Mouse (Mus musculus) T-helper 1 cell (primary cell): ENCODE measurements around the gene Calca.
"Not testable (repeated sequence)": the region's sequence is repeated elsewhere in the genome, so short reads cannot be mapped to it uniquely, and the experiment has no call there.

Experiments
- in situ Hi-C: fragments of 300-600 bp; cut with MboI, MseI; formaldehyde crosslinking; loops from one replicate; pipeline ENCODE4 v1.15.1; 2025; ENCODE audit warnings: high pct_unique_total_duplicates

The Calca gene

GRCm38 (mm10) chr7:114636102-114636501 is at the start of gene Calca:
Gene Calca (minus strand): TSS chr7:114636357.
- in situ Hi-C loops: no loop called here

GRCm38 (mm10) chr7:114672697-114673096 is 36.5 kb upstream of the Calca start:
- in situ Hi-C loops: no loop called here

GRCm38 (mm10) chr7:114671405-114671804 is 35.2 kb upstream of the Calca start:
- in situ Hi-C loops: no loop called here

DNA sequence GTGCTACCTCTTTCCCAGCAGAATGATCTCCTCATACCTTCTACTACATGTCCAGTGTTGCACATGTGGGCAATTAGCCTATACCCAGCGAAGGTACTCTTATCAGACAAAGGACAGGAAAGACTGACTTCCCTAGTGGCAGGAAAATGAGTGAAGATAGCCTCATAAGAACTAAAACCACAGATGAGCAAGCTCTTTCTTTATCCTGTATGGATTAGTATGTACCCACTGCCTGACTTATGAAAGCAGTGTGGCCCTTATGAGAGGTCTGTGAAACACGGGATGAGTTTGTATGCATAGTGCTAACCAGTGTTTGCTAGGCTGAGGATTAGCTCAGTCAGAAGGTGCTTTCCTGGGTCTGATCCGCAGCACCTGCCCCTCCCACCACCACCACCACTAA is 13.6 kb upstream of the Calca start:
- in situ Hi-C loops: no loop called here

DNA sequence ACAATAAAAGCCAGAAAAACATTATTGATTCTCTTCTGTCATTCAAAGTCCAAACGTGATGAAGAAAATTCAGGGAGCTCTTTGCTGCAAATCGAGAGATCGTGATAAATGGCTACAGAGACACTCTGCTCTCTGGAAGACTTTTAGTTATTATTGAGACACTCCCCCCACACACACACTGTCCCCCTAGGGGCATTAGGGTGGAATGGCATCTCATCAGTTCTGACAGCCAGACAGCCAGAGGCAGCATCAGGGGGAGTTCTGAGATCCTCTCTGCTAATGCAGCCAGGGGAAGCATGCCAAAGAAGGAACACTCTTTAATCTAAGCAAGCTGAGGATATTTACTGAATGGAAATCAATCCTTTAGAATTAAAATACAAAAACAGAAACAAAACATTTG is 12.6 kb upstream of the Calca start:
- in situ Hi-C loops: no loop called here

DNA sequence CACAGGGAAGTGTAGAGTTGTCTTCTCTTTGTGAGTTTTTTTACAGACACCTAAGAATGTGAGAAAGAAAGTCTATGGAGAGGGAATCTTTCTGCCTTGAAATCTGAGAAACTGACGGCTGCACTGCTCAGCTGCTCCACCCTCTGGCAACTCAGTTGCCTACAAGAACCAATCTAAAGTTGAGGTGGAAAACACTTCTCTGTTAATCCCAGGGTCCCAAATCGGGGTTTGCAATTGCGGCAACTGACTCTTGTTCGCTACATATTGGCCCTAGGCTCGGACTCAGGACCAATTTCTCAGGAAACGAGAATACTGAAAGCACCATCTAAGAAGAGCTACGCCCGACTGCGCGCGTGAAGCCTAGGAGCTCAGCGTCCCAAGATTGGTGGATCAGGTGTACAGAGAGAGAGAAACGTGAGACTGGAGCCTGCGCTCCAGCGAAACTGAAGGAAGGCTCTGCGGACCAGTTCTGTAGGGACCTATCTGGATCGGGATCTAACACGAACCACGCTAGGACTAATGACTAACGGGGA is 522 bp downstream of the Calca start:
- in situ Hi-C loops: no loop called here

DNA sequence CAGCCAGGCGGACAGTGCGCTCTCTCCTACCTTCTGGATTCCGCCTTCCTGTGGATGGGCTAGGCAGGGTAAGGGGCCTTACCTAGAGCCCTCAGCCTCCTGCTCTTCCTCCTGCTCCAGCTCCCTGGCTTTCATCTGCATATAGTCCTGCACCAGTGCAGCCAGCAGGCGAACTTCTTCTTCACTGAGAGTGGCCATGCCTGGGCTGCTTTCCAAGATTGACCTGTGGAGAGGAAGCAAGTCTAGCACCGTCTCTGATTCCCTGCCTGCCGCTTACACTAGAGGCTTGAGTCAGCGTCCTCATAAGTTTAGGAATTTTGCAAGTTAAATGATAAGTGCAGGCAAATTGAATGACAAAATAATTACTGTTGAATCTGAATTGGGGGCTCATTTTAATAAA is 1.8 kb downstream of the Calca start:
- in situ Hi-C loops: no loop called here

GRCm38 (mm10) chr7:114625966-114626365 is 10.2 kb downstream of the Calca start:
- in situ Hi-C loops: no loop called here

GRCm38 (mm10) chr7:114616759-114617158 is 19.4 kb downstream of the Calca start:
- in situ Hi-C loops: no loop called here

DNA sequence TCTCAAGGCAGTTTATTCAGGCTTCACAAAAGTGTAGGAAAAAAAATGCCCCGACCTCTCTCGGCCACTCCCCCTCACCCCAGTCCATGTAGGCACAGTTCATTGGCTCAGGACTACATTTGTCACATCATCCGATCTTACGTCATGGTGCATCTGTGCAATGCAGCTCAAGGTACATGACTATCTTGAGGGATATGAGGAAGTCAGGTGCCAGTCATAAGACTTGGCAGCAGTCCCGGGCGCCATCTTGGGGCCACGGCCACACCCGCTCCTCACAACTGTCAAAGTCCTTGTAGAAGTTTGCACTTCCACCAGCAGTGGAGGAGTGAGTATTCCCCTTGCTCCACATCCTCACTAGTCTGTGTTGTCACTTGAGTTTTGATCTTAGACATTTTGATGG is 41.8 kb downstream of the Calca start:
- in situ Hi-C loops: not testable (repeated sequence)

DNA sequence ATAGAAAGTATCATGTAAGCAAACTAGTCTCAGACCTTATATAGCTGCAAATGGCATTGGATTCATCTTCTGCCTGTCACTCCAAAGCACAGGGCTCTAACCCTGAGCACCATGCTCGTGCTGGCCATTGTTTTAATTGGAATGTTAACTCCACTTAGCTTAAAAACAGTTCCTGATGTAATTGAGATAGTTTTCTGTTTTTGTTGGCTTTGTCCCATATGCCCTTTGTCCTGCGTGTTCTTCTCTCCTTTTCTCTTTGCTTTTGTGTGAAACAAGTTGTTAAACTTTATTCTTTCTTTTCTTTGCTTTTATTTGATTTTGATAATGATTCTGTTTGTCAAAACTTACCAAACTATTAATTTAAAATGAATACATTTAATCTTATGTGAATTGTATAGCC is 53.7 kb downstream of the Calca start:
- in situ Hi-C loops: no loop called here
